11 mouse cellular contexts compared by ENCODE assay signal in the genomic region with DNA sequence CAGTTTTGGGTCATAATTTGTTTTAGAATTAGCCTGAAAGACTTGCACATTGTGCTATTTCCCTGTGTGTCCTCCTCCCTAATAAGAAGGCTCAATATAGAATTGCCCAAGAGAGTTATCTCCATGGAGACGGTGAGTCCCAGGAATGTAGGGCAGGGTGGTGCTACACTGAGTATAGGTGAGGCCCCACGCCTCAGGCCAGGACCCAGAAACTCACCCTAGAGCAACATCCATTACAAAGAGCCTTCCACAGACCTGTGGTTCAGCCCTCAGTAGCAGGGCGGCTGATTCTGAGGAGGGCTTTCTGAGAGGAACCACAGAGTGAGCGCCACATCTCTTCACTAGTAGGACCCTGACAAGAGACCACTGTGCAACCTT. TPM values are rescaled to one million over a fixed set of nuclear protein-coding genes. Genes with fewer than 3 reads are reported as not detected.
A peak's percentile ranks its signal among the peaks of the same experiment; 100 is the strongest.
DNase-seq lines count a peak whose midpoint lies in the region; ATAC-seq and TF ChIP-seq lines count a peak whose summit lies in the region.
"Had no signal": no experiment of that assay in that cellular context is flagged by ENCODE, and none has a peak within 500 bp of the region (broad histone marks: within the 10 kb centered on the region; RNA-seq: fewer than 3 reads in every experiment).

No protein-coding gene starts in this region.

- no peak overlapping the region for H3K4me3 ChIP-seq in kidney, embryonic 16.5 days (ENCODE audit: low read length)
- no peak overlapping the region for H3K4me3 ChIP-seq in embryonic fibroblast, embryonic 13.5 days (ENCODE audit: insufficient read depth, low read length)
- H3K4me3 ChIP-seq in liver, embryonic 16.5 days (ENCODE audit: low read depth, low read length): no peak overlapping the region

- H3K27me3 ChIP-seq in kidney, embryonic 16.5 days (ENCODE audit: insufficient read depth, low read length): no peaks in the 10 kb centered on the region
- no peaks in the 10 kb centered on the region for H3K27me3 ChIP-seq in liver, embryonic 16.5 days (ENCODE audit: control insufficient read depth, insufficient read depth, low read depth, low read length)

- no peak overlapping the region for H3K9ac ChIP-seq in kidney, embryonic 16.5 days (replicated peaks; ENCODE audit: low read length)
- H3K9ac ChIP-seq in liver, embryonic 16.5 days (ENCODE audit: low read depth, low read length): no peak overlapping the region

- H3K4me1 ChIP-seq in kidney, embryonic 16.5 days (ENCODE audit: insufficient read depth, low read length): peaks cover 12% of the 10 kb centered on the region
- H3K4me1 ChIP-seq in embryonic fibroblast, embryonic 13.5 days (ENCODE audit: control insufficient read depth, insufficient read depth, low read length): peaks cover 20% of the 10 kb centered on the region
- peaks cover 8% of the 10 kb centered on the region for H3K4me1 ChIP-seq in liver, embryonic 16.5 days (ENCODE audit: control insufficient read depth, low read depth, low read length)

- peak; percentile 58; the same call in 1 of the 2 replicates for ATAC-seq in cerebellum, adult (ENCODE audit: insufficient number of reproducible peaks, low FRiP score, low TSS enrichment)
- ATAC-seq in kidney, embryonic 16.5 days (ENCODE audit: low FRiP score, low TSS enrichment): peak; percentile 81
- ATAC-seq in liver, embryonic 16.5 days (ENCODE audit: low read depth): peak; percentile 22; the same call in 1 of the 2 replicates
- ATAC-seq: activated CD4-positive, CD25-positive, alpha-beta regulatory T cell, adult 4 months had no signal

- TF ChIP-seq CTCF in embryonic fibroblast, embryonic 13.5 days (IDR thresholded peaks at IDR 0.05; ENCODE audit: borderline replicate concordance, insufficient read depth, low read length): no peak

- TF ChIP-seq POLR2A in embryonic fibroblast, embryonic 13.5 days (IDR thresholded peaks at IDR 0.05; ENCODE audit: low read depth, low read length): no peak

- H3K36me3 ChIP-seq in kidney, embryonic 16.5 days (ENCODE audit: insufficient read depth, low read length): peaks cover 25% of the 10 kb centered on the region
- no peaks in the 10 kb centered on the region for H3K36me3 ChIP-seq in liver, embryonic 16.5 days (ENCODE audit: control insufficient read depth, insufficient read depth)

- H3K9me3 ChIP-seq in kidney, embryonic 16.5 days (ENCODE audit: low read length): no peaks in the 10 kb centered on the region
- no peaks in the 10 kb centered on the region for H3K9me3 ChIP-seq in liver, embryonic 16.5 days (replicated peaks; ENCODE audit: control insufficient read depth, low read length)

- DNase-seq in cerebellum, adult 9-10 months: no peak
- DNase-seq in kidney, postnatal 10 days: no peak
- DNase-seq in thymus, postnatal 25 days: no peak
- DNase-seq in cerebellum, adult 8-10 months: no peak
- DNase-seq: cerebellum, adult 11 months; kidney, postnatal 4 days had no signal

- no peak overlapping the region for H3K4me2 ChIP-seq in kidney, embryonic 16.5 days (replicated peaks; ENCODE audit: low read depth, low read length)
- no peak overlapping the region for H3K4me2 ChIP-seq in liver, embryonic 16.5 days (ENCODE audit: low read depth, low read length)

- peak overlapping the region; percentile 52; the same call in 1 of the 2 replicates for H3K27ac ChIP-seq in kidney, embryonic 16.5 days (ENCODE audit: low read length)
- H3K27ac ChIP-seq in embryonic fibroblast, embryonic 13.5 days (ENCODE audit: insufficient read depth, low read length): peak overlapping the region; percentile 87; the same call in 1 of the 2 replicates
- H3K27ac ChIP-seq in liver, embryonic 16.5 days (ENCODE audit: low read length): no peak overlapping the region

- 57% methylated on average over 4 of the region's 4 CpGs for WGBS in kidney, embryonic 16.5 days
- 59% methylated on average over 4 of the region's 4 CpGs for WGBS in liver, embryonic 16.5 days (ENCODE audit: insufficient replicate concordance)

RNA-seq across cellular contexts. Expression of a gene that starts 51.0 kb away (rescaled TPM):
- polyA plus RNA-seq in kidney, embryonic 16.5 days (2015; fragmentation: Nextera tagmentation; extraction: Ambion mirVana): 12.6 and 13.2 TPM in 2 replicates
- polyA plus RNA-seq in embryonic fibroblast, embryonic 13.5 days (2011; ENCODE audit: insufficient read length, low read depth, missing spikeins): 1.6 TPM in 2 replicates
- polyA plus RNA-seq in liver, embryonic 16.5 days (2015; fragmentation: Nextera tagmentation; extraction: Ambion mirVana): 13.5 and 16.3 TPM in 2 replicates

Comparison
In these comparisons a context has a peak if more than half of its experiments do, and no peak if none do; other contexts are left out.
1. ATAC-seq: peak in every context shown above with its lines; median percentile 81 in kidney, embryonic 16.5 days; 58 in cerebellum, adult; 22 in liver, embryonic 16.5 days.